Mouse (Mus musculus) megakaryocyte-erythroid progenitor cell, adult 5-6 weeks (primary cell): ENCODE results near the gene Tmem171. TPM values are rescaled to one million over a fixed set of nuclear protein-coding genes. Genes with fewer than 3 reads are reported as not detected.

ENCODE experiments used
- ATAC-seq: replicated peaks from 2 replicates; pipeline ENCODE4 v1.8.0; 2016; ENCODE audit warnings: mild to moderate bottlenecking, inconsistent platforms; ENCODE audit not compliant: severe bottlenecking, poor library complexity, low FRiP score, low TSS enrichment
- total RNA-seq, 2 experiments: library from RNA; stranded (forward) in 1 of 2; stranded (reverse) in 1 of 2; fragments of 200-1000, 215-1000 nt in 1 of 2; fragments of >200 nt in 1 of 2; fragmentation: Nextera tagmentation in 1 of 2; gene quantifications; 2 replicates each; pipeline ENCODE4 v1.2.3; 2014 to 2017

The Tmem171 gene
- total RNA-seq, 2 experiments from 2014 or later: not detected

DNA sequence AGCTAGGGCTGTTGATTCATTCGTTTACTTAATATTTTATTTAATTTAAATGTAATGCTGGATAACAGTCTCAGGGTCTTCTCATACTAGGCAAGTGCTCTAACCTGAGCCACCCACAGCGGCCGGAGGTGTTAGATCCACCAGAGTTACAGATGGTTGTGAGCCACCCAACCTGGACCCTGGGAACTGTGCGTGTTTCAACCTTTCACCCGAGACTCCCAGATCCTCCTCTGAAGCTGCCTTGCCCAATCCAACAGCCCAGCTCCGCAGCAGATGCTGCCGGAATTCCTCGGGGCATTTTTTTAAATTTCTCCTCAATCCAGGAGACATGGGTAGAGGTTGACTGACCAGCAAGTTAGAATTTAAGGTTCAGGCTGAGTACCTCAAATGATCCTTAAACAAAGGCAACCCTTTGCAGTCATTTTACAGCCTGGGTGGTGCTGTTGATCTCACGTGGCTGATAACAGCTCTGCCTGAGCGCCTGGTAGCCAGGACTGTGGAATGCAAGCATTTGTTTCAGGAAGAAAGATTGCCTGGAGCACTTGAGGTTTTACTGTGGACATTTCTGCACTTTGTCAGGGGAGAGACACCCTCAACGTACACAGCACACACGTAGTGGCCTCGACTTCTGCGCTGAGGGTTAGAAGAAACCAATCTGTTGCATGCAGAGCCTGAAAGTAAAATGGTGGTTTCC lies 4.6 kb upstream of the Tmem171 start:
- ATAC-seq: no peak

DNA sequence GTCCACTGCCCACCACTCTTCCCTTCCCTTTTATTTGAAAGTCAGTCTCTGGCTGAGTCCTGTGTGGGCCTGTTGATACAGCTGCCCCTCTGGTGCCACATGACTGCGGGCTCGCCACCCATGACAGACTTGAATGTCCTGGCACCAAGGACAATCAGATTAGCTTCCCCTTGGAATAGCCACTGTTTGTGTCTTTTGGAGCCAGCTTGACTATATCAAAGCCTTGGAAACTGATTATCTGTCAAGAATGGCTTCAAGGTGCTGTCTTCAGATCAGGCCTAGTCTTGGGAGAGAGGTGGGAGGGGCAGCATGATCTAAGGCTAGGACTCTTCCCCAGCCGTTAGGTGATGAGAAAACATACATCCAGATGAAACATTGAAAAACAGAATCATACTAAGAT lies 2.1 kb upstream of the Tmem171 start:
- no peak for ATAC-seq

- ATAC-seq: no peak
Observed at GRCm38 (mm10) chr13:98695546-98695945, 912 bp upstream of the Tmem171 start.

DNA sequence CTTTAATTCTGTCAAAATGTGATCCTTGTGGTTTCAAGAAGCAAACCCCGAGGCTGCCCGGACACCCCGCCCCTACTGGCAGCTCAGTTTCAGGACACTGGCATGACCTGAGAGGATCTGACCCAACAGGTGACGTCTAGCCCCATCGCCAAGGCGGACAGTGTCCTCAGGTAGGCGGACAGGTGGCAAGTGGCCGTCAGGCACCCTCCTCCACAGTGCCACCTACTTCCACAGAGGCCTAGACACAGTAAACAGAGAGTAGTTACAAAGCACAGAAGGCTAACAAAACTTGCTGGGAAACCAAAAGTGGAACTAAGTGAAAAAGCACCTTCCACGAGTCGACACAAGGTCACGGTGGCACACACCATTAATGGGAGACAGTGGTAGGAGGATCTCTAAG lies 1.3 kb downstream of the Tmem171 start:
- no peak for ATAC-seq

DNA sequence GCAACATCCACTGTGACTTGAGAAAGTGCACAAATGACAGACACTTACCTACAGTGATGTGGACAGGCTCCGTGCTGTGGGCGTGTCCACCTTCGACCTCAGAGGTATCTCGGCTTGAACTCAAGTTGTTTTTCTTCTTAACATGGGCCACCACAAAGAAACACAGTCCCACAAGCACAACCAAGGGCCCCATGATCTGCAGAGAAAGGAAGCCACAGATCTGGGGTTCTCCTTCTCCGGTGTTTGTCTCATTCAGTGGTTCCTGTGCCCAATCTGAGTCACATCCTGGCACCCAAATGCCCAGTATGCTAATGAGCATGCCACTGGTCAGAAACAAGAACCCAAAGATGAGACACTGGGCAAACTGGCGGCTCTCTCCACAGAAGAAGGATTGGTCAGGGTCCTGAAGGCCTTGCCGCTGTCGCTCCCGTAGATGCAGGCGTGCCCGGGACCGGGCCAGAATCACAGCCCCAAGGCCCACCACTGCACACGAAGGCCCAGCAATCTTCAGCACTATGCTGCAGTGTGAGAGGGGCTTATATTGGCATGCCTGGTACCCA lies 2.6 kb downstream of the Tmem171 start:
- no peak for ATAC-seq

GRCm38 (mm10) chr13:98690886-98691285 lies 3.7 kb downstream of the Tmem171 start:
- no peak for ATAC-seq

- no peak for ATAC-seq
Observed at GRCm38 (mm10) chr13:98689605-98690290, 4.9 kb downstream of the Tmem171 start.

DNA sequence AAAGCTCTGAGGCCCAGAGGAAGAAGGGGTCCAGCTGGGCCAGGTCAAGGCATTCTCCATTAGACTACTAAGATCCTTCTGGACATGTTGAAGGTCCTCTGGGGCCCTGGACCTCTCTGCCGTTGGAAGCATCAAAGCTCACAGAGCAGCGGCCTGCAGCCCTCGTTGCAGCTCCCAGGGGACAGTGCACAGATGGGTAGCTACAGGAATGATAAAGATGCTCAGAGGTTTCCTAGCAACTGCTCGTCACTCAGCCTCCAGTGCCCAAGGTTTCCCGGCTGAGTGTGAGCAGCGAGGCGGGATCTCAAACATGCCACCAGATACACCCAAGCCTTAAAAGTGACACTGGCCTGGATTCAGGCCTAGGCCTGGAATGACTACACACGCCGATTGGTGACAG lies 6.7 kb downstream of the Tmem171 start:
- ATAC-seq: no peak

GRCm38 (mm10) chr13:98684144-98684900 lies 10.3 kb downstream of the Tmem171 start:
- ATAC-seq: no peak

DNA sequence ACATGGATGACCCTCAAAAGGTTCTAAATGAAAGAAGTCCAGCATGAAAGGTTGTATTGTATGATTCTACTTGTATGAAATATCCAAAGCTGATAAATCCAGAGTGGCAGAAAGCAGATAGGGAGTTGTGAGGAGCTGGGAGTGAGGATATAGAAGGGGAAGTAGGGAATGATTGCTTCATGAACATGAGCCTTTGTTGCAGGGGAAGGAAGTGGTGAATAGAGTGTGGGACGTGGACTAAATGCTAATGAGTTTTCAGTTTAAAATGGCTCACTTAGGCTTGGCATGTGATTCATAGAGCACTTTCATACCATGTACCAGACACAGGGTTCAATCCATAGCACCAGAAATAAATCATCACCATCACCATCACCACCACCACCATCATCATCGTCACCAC lies 11.2 kb downstream of the Tmem171 start:
- no peak for ATAC-seq

GRCm38 (mm10) chr13:98680470-98681060 lies 14.1 kb downstream of the Tmem171 start:
- no peak for ATAC-seq

DNA sequence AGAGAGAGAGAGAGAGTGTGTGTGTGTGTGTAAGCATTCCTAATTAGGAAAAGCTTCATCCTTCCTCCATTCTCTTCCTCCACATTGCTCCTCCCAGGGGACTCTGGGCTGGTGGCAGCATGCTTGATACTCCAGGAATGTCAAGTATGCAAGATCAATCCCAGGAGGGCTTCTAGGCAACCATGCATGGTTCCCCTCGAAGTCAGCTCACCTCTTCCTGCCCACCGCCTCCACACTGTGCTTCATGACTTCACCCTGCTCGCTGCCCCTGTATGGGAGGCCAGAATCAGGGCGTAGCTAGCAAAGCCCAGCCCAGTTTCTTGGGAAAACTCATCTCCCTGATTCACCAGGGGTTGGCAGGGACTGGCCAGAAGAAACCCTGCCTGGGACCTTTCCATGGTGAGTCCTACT lies 15.0 kb downstream of the Tmem171 start:
- no peak for ATAC-seq

GRCm38 (mm10) chr13:98679230-98679629 lies 15.4 kb downstream of the Tmem171 start:
- ATAC-seq: no peak

DNA sequence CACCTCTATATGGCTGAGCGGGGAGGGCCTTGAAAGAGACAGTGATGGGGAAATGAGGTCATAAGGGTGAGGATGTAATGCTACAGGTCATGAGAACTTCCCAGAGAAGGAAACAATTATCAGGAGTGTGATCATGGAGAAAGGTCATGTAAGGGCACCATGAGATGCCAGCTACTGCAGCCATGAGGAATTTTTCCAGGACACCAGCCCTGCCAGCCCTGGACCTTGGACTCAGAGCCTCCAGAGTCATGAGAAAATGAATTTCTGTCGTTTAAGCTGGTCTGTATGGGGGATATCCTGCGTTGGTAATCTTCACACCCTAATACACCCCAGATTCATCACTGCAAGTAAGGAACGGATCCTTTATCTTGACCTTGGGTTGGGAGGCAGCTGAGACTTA lies 20.7 kb downstream of the Tmem171 start:
- no peak for ATAC-seq

DNA sequence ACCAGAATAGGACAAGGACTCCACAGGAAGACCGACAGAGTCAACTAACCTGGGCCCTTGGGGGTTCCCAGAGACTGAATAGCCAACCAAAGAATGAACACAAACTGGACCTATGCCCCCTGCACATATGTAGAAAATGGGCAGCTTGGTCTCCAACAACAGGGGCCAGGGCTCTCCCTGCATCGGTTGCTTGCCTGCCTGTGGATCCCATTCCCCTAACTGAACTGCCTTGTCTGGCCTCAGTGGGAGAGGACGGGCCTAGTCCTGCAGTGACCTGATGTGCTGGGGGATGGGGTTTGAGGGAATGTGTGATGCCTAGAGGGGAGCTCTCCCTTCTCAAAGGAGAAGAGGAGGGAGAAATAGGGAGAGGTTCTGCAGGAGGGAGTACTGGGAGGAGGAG lies 25.3 kb downstream of the Tmem171 start:
- ATAC-seq: no peak

DNA sequence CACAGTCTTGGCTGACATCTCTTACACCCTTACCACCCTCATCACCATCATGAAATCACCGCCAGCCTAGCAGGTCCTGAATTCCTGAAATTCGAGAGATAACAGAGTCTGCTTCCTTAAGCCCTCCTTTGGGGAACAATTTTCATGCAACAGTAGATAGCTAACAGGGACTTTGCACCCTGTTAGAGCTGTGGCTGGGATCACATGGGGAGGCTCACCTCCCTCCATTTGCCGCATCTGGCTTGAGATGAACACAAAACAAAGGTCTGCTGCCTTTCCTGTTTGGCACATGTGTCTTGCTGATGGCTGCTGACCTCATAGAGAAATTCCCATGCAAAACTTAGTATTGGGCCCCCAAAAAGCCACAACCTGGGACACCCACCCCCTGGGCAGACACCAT lies 27.3 kb downstream of the Tmem171 start:
- ATAC-seq: no peak

- ATAC-seq: no peak
Observed at GRCm38 (mm10) chr13:98665240-98665639, 29.4 kb downstream of the Tmem171 start.

- no peak for ATAC-seq
Observed at GRCm38 (mm10) chr13:98662173-98662675, 32.4 kb downstream of the Tmem171 start.

DNA sequence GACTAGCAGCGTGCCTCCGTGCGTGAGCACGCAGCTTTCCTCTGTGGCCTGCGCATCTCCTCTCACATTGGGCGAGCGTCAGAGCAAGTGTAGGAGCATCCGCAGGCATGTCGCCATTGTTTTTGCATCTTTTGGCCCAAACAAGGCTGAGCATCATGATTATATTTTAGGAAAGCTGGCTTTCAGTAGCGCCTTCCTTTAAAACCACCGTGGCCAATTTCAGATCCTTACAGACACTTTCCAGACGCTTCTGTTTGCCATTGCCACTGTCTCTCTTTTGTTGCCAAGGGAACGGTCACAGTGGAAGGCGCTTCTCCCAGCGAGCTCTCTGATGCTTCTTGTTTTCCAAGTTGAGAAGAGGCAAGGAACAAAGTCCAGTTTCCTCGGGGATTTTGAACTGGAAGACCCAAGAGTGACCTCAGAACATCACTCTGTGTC lies 38.6 kb downstream of the Tmem171 start:
- no peak for ATAC-seq

DNA sequence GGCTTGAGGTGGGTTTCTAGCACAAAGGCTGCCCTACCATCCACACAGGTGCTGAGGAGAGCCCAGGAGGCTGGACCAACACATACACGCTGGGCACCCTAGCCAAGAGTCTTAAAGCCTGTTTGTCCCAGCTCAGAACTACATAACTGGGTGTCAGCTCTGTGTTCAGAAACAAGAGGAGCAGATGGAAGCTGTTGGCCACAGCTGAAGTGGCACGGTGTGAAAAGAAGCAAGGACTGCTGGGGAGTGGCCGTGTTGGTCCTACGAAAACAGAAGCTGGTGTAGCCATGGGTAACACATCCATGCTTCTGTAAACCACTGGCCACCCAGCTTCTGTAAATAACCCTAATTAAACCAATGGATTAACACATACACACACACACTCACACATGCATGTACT lies 39.3 kb downstream of the Tmem171 start:
- ATAC-seq: no peak
